ENCODE assay signal across 8 mouse cellular contexts in the genomic region with DNA sequence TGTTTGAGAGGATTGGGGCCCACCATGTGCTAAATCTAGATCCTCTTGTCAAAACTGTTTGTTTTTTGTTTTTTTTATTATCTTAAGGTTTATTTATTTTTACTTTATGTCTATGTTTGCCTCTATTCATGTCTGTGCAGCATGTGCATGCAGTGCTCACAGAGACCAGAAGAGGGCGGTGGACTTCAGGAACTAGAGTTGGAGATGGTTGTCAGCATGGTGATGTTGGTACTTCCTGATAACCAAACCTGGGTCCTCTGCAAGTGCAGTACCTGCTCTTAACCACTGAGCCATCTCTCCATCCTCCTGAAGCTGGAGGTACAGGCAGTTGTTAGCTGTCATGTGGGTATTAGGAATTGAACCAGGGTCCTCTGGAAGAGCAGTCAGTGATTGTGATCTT. TPM values are rescaled to one million over a fixed set of nuclear protein-coding genes. Genes with fewer than 3 reads are reported as not detected.
DNase-seq lines count a peak whose midpoint lies in the region; ATAC-seq and TF ChIP-seq lines count a peak whose summit lies in the region.

No protein-coding gene starts in this region.

- peak; percentile 21 for TF ChIP-seq RAD21 in CH12.LX (IDR thresholded peaks at IDR 0.05; ENCODE audit: low read depth, low read length)

- no peak overlapping the region for H3K4me2 ChIP-seq in CH12.LX (ENCODE audit: insufficient read depth, low read depth, poor library complexity, severe bottlenecking)
- no peak overlapping the region for H3K4me2 ChIP-seq in kidney, embryonic 15.5 days

- peaks cover 2% of the 10 kb centered on the region for H3K9me3 ChIP-seq in CH12.LX (replicated peaks; ENCODE audit: low read length)
- no peaks in the 10 kb centered on the region for H3K9me3 ChIP-seq in kidney, embryonic 15.5 days (replicated peaks)

- peaks cover 14 to 30% of the 10 kb centered on the region in 2 experiments; a peak in 3 of 4 replicates for H3K4me1 ChIP-seq in CH12.LX (ENCODE audit: control insufficient read depth in 1 of 2, insufficient read depth in 2 of 2)
- H3K4me1 ChIP-seq in small intestine, adult 2 months (ENCODE audit: control insufficient read depth, insufficient read depth, insufficient read length, low read length), result peaks cover 8% of the 10 kb centered on the region
- H3K4me1 ChIP-seq in kidney, embryonic 15.5 days, result peaks cover 5% of the 10 kb centered on the region; the same call in 1 of the 2 replicates

- no peak for ATAC-seq in kidney, embryonic 15.5 days (replicated peaks; ENCODE audit: low FRiP score)

- DNase-seq in left cerebral cortex, postnatal 14 days (ENCODE audit: low spot score in 2 of 2), result peak; percentile 12 to 53
- DNase-seq in left cerebral cortex, adult 18-20 months (ENCODE audit: low spot score in 2 of 2), result no peak
- DNase-seq in CH12.LX (ENCODE audit: extremely low read depth), result peak; percentile 54
- no peak for DNase-seq in brain, embryonic 14.5 days (ENCODE audit: low read depth)
- no peak for DNase-seq in gastrocnemius, postnatal 4 days (ENCODE audit: low spot score in 2 of 2)
- DNase-seq in heart, postnatal 25 days (ENCODE audit: low spot score), result no peak

- no peak for TF ChIP-seq EP300 in CH12.LX (IDR thresholded peaks at IDR 0.05; ENCODE audit: low read length)

- in situ Hi-C loops in CH12.LX (cut with MboI; ENCODE audit: low pct_ligation_motif_present, low pct_unique_long_range_greater_than_20kb, low sequenced_read_pairs), result no loop called here

- H3K36me3 ChIP-seq in CH12.LX (replicated peaks in 1 of 2; ENCODE audit: control insufficient read depth in 1 of 2, insufficient read depth in 1 of 2, low read length in 1 of 2), result peaks cover 0 to 42% of the 10 kb centered on the region in 2 experiments
- H3K36me3 ChIP-seq in small intestine, adult 2 months (ENCODE audit: control insufficient read depth, insufficient read depth, low read length), result peaks cover 3% of the 10 kb centered on the region; the same call in 1 of the 2 replicates
- H3K36me3 ChIP-seq in kidney, embryonic 15.5 days, result peaks cover 24% of the 10 kb centered on the region

- peak; percentile 50 to 54 for TF ChIP-seq CTCF in CH12.LX (conservative IDR thresholded peaks at IDR 0.05 in 1 of 2, IDR thresholded peaks at IDR 0.05 in 1 of 2; ENCODE audit: low read depth in 2 of 2, low read length in 2 of 2)
- peak; percentile 43; the same call in 1 of the 2 replicates for TF ChIP-seq CTCF in brain, embryonic 14.5 days (IDR thresholded peaks at IDR 0.05; ENCODE audit: borderline replicate concordance, extremely low read depth, insufficient read depth, insufficient read length)
- TF ChIP-seq CTCF in small intestine, adult 2 months (IDR thresholded peaks at IDR 0.05; ENCODE audit: extremely low read depth, insufficient read length, insufficient replicate concordance, low read depth, low read length), result peak; percentile 46; the same call in 1 of the 2 replicates

- WGBS in small intestine, adult 2 months, result 92% methylated on average over 1 of the region's 1 CpGs
- WGBS in kidney, embryonic 15.5 days, result 97% methylated on average over 1 of the region's 1 CpGs

- H3K4me3 ChIP-seq in CH12.LX (replicated peaks in 1 of 3; ENCODE audit: low read depth in 2 of 3, low read length in 2 of 3, poor library complexity in 1 of 3), result no peak overlapping the region
- H3K4me3 ChIP-seq in small intestine, adult 2 months (ENCODE audit: low read depth, low read length), result no peak overlapping the region
- H3K4me3 ChIP-seq in kidney, embryonic 15.5 days (replicated peaks), result no peak overlapping the region

- dilution Hi-C loops in CH12.LX (cut with MboI; ENCODE audit: extremely low pct_ligation_motif_present, extremely low pct_unique_long_range_greater_than_20kb, low sequenced_read_pairs), result no loop called here

- intact Hi-C loops in left cerebral cortex, postnatal 14 days (cut with DNase I), result no loop called here
- intact Hi-C loops in heart, postnatal 25 days (cut with DNase I), result no loop called here

- no peaks in the 10 kb centered on the region for H3K27me3 ChIP-seq in CH12.LX (replicated peaks)
- H3K27me3 ChIP-seq in small intestine, adult 2 months (ENCODE audit: control insufficient read depth, insufficient read depth, low read length), result no peaks in the 10 kb centered on the region
- no peaks in the 10 kb centered on the region for H3K27me3 ChIP-seq in kidney, embryonic 15.5 days

- TF ChIP-seq POLR2A in CH12.LX (IDR thresholded peaks at IDR 0.05; ENCODE audit: low read depth, low read length), result no peak
- TF ChIP-seq POLR2A in brain, embryonic 14.5 days (IDR thresholded peaks at IDR 0.05; ENCODE audit: borderline replicate concordance, extremely low read depth, insufficient read depth, insufficient read length, poor library complexity, severe bottlenecking), result no peak
- no peak for TF ChIP-seq POLR2A in small intestine, adult 2 months (IDR thresholded peaks at IDR 0.05; ENCODE audit: low read depth, low read length)

- H3K79me2 ChIP-seq in CH12.LX (replicated peaks; ENCODE audit: control insufficient read depth, extremely low read depth, insufficient read depth, poor library complexity, severe bottlenecking), result no peaks in the 10 kb centered on the region

- no peak overlapping the region for H3K9ac ChIP-seq in CH12.LX (ENCODE audit: insufficient read depth, low read depth)
- no peak overlapping the region for H3K9ac ChIP-seq in kidney, embryonic 15.5 days

- no peak overlapping the region for H3K27ac ChIP-seq in CH12.LX (ENCODE audit: insufficient read depth, low read depth)
- H3K27ac ChIP-seq in small intestine, adult 2 months (ENCODE audit: insufficient read depth, low read depth, low read length), result no peak overlapping the region
- H3K27ac ChIP-seq in kidney, embryonic 15.5 days, result no peak overlapping the region

TF ChIP-seq in CH12.LX, 34 proteins besides CTCF, POLR2A, EP300 and RAD21:
- TF ChIP-seq IRF4 (IDR thresholded peaks at IDR 0.05; ENCODE audit: low read depth, low read length) (no peak), SMC3 (IDR thresholded peaks at IDR 0.05; ENCODE audit: low read depth, low read length) (peak; percentile 24)

RNA-seq across cellular contexts. Expression of a gene that starts 8.0 kb away (rescaled TPM):
- 10 to 100 TPM; 82.4 to 88.7 TPM for total RNA-seq in left cerebral cortex, postnatal 14 days (2021)
- total RNA-seq in left cerebral cortex, adult 18-20 months (2021), result 10 to 100 TPM; 89.9 to 92.1 TPM
- total RNA-seq in CH12.LX (2012; rRNA removed), result 20.4 and 29.3 TPM in 2 replicates
- total RNA-seq in CH12.LX (2014; rRNA removed), result 23.1 and 25.3 TPM in 2 replicates
- polyA plus RNA-seq in CH12.LX (2012; ENCODE audit: insufficient read length, low read depth), result 37.1 and 43.1 TPM in 2 replicates
- 73.8 and 77.8 TPM in 2 replicates for polyA plus RNA-seq in brain, embryonic 14.5 days (2012; rRNA removed)
- 71.1 and 134 TPM in 2 replicates for polyA plus RNA-seq in small intestine, adult 2 months (2012; rRNA removed)
- 100 to 1,000 TPM; 121 to 128 TPM for total RNA-seq in gastrocnemius, postnatal 4 days (2021)
- total RNA-seq in heart, postnatal 25 days (2021), result 10 to 100 TPM; 18.8 to 24.9 TPM
- 78.1 and 83.8 TPM in 2 replicates for polyA plus RNA-seq in kidney, embryonic 15.5 days (2015; fragmentation: Nextera tagmentation; extraction: Ambion mirVana)

Comparison
In these comparisons a context has a peak if more than half of its experiments do, and no peak if none do; other contexts are left out.
1. DNase-seq: peak in left cerebral cortex, postnatal 14 days (2 of 2) and CH12.LX (single experiment); none in left cerebral cortex, adult 18-20 months (0 of 2), brain, embryonic 14.5 days (single experiment), gastrocnemius, postnatal 4 days (0 of 2) and heart, postnatal 25 days (single experiment).
2. Peak in every context shown above with its lines, with median percentiles within 50 percentile points of each other: CTCF ChIP-seq.